Mouse (Mus musculus) cerebellum, postnatal 25 days (tissue): Measurements from ENCODE around the gene Rab11fip3.

Experiments
- DNase-seq, 2 experiments: peaks; one replicate each; pipeline ENCODE4 v3.0.0; 2021; ENCODE audit warnings: mixed read lengths in 2 of 2

Gene Rab11fip3

GRCm38 (mm10) chr17:25985306-25986294 lies 83.8 kb downstream of the Rab11fip3 start, which contains the start of gene Capn15:
Capn15 (minus strand) TSS chr17:25985796.
- DNase-seq, result peak; percentile 95 to 97

GRCm38 (mm10) chr17:25984556-25985305 lies 84.6 kb downstream of the Rab11fip3 start:
- DNase-seq, result no peak

- DNase-seq, result no peak
These were observed 85.3 kb downstream of the Rab11fip3 start for GRCm38 (mm10) chr17:25984066-25984465.

- DNase-seq, result no peak
These were observed 86.4 kb downstream of the Rab11fip3 start for GRCm38 (mm10) chr17:25982913-25983312.

GRCm38 (mm10) chr17:25980854-25981253 lies 88.5 kb downstream of the Rab11fip3 start:
- DNase-seq, result peak; percentile 77 to 83

- peak in 1 of 2 experiments; percentile 29 for DNase-seq
These were observed 89.3 kb downstream of the Rab11fip3 start for GRCm38 (mm10) chr17:25979829-25980738.

- DNase-seq, result no peak
These were observed 98.2 kb downstream of the Rab11fip3 start for GRCm38 (mm10) chr17:25970954-25971707.

- no peak for DNase-seq
These were observed 98.9 kb downstream of the Rab11fip3 start for GRCm38 (mm10) chr17:25970448-25970847.

GRCm38 (mm10) chr17:25968176-25968575 lies 101.2 kb downstream of the Rab11fip3 start:
- no peak for DNase-seq

GRCm38 (mm10) chr17:25967652-25968051 lies 101.7 kb downstream of the Rab11fip3 start:
- peak in 1 of 2 experiments; percentile 74 for DNase-seq

- peak in 1 of 2 experiments; percentile 69 for DNase-seq
These were observed 105.1 kb downstream of the Rab11fip3 start for GRCm38 (mm10) chr17:25964271-25964670.

- DNase-seq, result no peak
These were observed 106.9 kb downstream of the Rab11fip3 start for GRCm38 (mm10) chr17:25962413-25962905.

- no peak for DNase-seq
These were observed 107.8 kb downstream of the Rab11fip3 start for GRCm38 (mm10) chr17:25961566-25961965.

GRCm38 (mm10) chr17:25959630-25960467 lies 109.5 kb downstream of the Rab11fip3 start:
- peak in 1 of 2 experiments; percentile 30 for DNase-seq

- peak; percentile 67 to 68 for DNase-seq
These were observed 110.4 kb downstream of the Rab11fip3 start for GRCm38 (mm10) chr17:25958771-25959494.

GRCm38 (mm10) chr17:25957586-25958051 lies 111.7 kb downstream of the Rab11fip3 start:
- DNase-seq, result peak; percentile 59 to 66

- DNase-seq, result peak; percentile 58 to 64
These were observed 112.7 kb downstream of the Rab11fip3 start for GRCm38 (mm10) chr17:25956631-25957030.

- DNase-seq, result peak; percentile 88 to 90
These were observed 113.2 kb downstream of the Rab11fip3 start for GRCm38 (mm10) chr17:25956201-25956600.

GRCm38 (mm10) chr17:25955736-25956135 lies 113.6 kb downstream of the Rab11fip3 start:
- peak in 1 of 2 experiments; percentile 57 for DNase-seq
